Mouse (Mus musculus) T-helper 17 cell (primary cell): ENCODE data around the gene Kmt5a.

Source experiments
- in situ Hi-C, 2 experiments: fragments of 300-600 bp; cut with MboI, MseI; formaldehyde crosslinking; loops; 1 replicate in 1 of 2; 2 replicates in 1 of 2; pipeline ENCODE4 v1.15.1; 2025; ENCODE audit warnings: high pct_unique_total_duplicates in 2 of 2

The Kmt5a gene

GRCm38 (mm10) chr5:124509742-124510237 lies 70.1 kb downstream of the Kmt5a start:
- in situ Hi-C loops = loop anchor here in 1 of 2 experiments (10.0 kb wide), 2 partner anchors 235 to 375 kb away; no protein-coding TSS in a partner anchor

- in situ Hi-C loops = loop anchor here in 1 of 2 experiments (10.0 kb wide), 2 partner anchors 234 to 376 kb away; no protein-coding TSS in a partner anchor
Measured at GRCm38 (mm10) chr5:124510536-124511050, 70.9 kb downstream of the Kmt5a start.
